9 mouse cellular contexts compared by ENCODE assay signal in genomic region chr1:74771931-74772620, GRCm38 (mm10). TPM values are rescaled to one million over a fixed set of nuclear protein-coding genes. Genes with fewer than 3 reads are reported as not detected.
A peak's percentile ranks its signal among the peaks of the same experiment; 100 is the strongest.
DNase-seq lines count a peak whose midpoint lies in the region; ATAC-seq and TF ChIP-seq lines count a peak whose summit lies in the region.
"Had no signal": no experiment of that assay in that cellular context is flagged by ENCODE, and none has a peak within 500 bp of the region (broad histone marks: within the 10 kb centered on the region; RNA-seq: fewer than 3 reads in every experiment).

No protein-coding gene starts in this region.

- peak overlapping the region; percentile 40 for H3K4me3 ChIP-seq in heart, adult 2 months
- peak overlapping the region; percentile 73 for H3K4me3 ChIP-seq in E14TG2a.4 (replicated peaks; ENCODE audit: low read length)
- H3K4me3 ChIP-seq in forebrain, embryonic 14.5 days (ENCODE audit: low read depth, low read length), result peak overlapping the region; percentile 40
- peak overlapping the region; percentile 54 for H3K4me3 ChIP-seq in limb, embryonic 13.5 days
- peak overlapping the region; percentile 40 for H3K4me3 ChIP-seq in small intestine, adult 2 months (ENCODE audit: low read depth, low read length)

- H3K9me3 ChIP-seq in E14TG2a.4 (ENCODE audit: low read length), result no peaks in the 10 kb centered on the region
- no peaks in the 10 kb centered on the region for H3K9me3 ChIP-seq in forebrain, embryonic 14.5 days (replicated peaks; ENCODE audit: control insufficient read depth, low read length)
- no peaks in the 10 kb centered on the region for H3K9me3 ChIP-seq in limb, embryonic 13.5 days

- WGBS in heart, adult 2 months, result 1% methylated on average over 47 of the region's 51 CpGs
- under 1% methylated on average over 45 of the region's 51 CpGs for WGBS in forebrain, embryonic 14.5 days
- under 1% methylated on average over 47 of the region's 51 CpGs for WGBS in limb, embryonic 13.5 days
- 2% methylated on average over 43 of the region's 51 CpGs for WGBS in small intestine, adult 2 months

- no peak for TF ChIP-seq EP300 in heart, adult 2 months (IDR thresholded peaks at IDR 0.05; ENCODE audit: insufficient read depth, low read depth, low read length)

- TF ChIP-seq CTCF in heart, adult 2 months (IDR thresholded peaks at IDR 0.05), result no peak
- TF ChIP-seq CTCF in E14TG2a.4 (conservative IDR thresholded peaks at IDR 0.05; ENCODE audit: low read length), result no peak
- no peak for TF ChIP-seq CTCF in small intestine, adult 2 months (IDR thresholded peaks at IDR 0.05; ENCODE audit: extremely low read depth, insufficient read length, insufficient replicate concordance, low read depth, low read length)

- peak; percentile 35 for ATAC-seq in forebrain, embryonic 14.5 days
- ATAC-seq in limb, embryonic 13.5 days (ENCODE audit: low FRiP score, low read depth), result no peak
- no peak for ATAC-seq in megakaryocyte, adult 5-6 weeks (ENCODE audit: poor library complexity, severe bottlenecking)

- no peak for TF ChIP-seq POLR2A in heart, adult 2 months (IDR thresholded peaks at IDR 0.05; ENCODE audit: insufficient read depth, low read depth, low read length)
- no peak for TF ChIP-seq POLR2A in small intestine, adult 2 months (IDR thresholded peaks at IDR 0.05; ENCODE audit: low read depth, low read length)

- peaks cover 1% of the 10 kb centered on the region; the same call in 1 of the 2 replicates for H3K4me1 ChIP-seq in heart, adult 2 months (ENCODE audit: control insufficient read depth, insufficient read depth, low read length)
- H3K4me1 ChIP-seq in E14TG2a.4 (replicated peaks; ENCODE audit: low read depth, low read length), result peaks cover 68% of the 10 kb centered on the region
- H3K4me1 ChIP-seq in forebrain, embryonic 14.5 days (ENCODE audit: control insufficient read depth, insufficient read depth, low read length), result peaks cover 9% of the 10 kb centered on the region
- peaks cover 38% of the 10 kb centered on the region for H3K4me1 ChIP-seq in limb, embryonic 13.5 days
- H3K4me1 ChIP-seq in small intestine, adult 2 months (ENCODE audit: control insufficient read depth, insufficient read depth, insufficient read length, low read length), result peaks cover 5% of the 10 kb centered on the region

- H3K79me2 ChIP-seq in heart, adult 2 months (replicated peaks; ENCODE audit: control insufficient read depth, insufficient read depth, low read length), result no peaks in the 10 kb centered on the region

- intact Hi-C loops in heart, adult 2 months (cut with DNase I), result no loop called here
- intact Hi-C loops in heart, postnatal 10 days (cut with DNase I), result no loop called here

- H3K27ac ChIP-seq in heart, adult 2 months, result no peak overlapping the region
- no peak overlapping the region for H3K27ac ChIP-seq in forebrain, embryonic 14.5 days (ENCODE audit: low read depth, low read length)
- peak overlapping the region; percentile 28; the same call in 1 of the 2 replicates for H3K27ac ChIP-seq in limb, embryonic 13.5 days
- H3K27ac ChIP-seq in small intestine, adult 2 months (ENCODE audit: insufficient read depth, low read depth, low read length), result no peak overlapping the region

- no peaks in the 10 kb centered on the region for H3K36me3 ChIP-seq in heart, adult 2 months (ENCODE audit: control insufficient read depth, insufficient read depth, low read length)
- H3K36me3 ChIP-seq in E14TG2a.4 (ENCODE audit: insufficient read depth, low read length), result no peaks in the 10 kb centered on the region
- H3K36me3 ChIP-seq in forebrain, embryonic 14.5 days (ENCODE audit: control insufficient read depth, insufficient read depth, low read length), result no peaks in the 10 kb centered on the region
- H3K36me3 ChIP-seq in limb, embryonic 13.5 days, result no peaks in the 10 kb centered on the region
- no peaks in the 10 kb centered on the region for H3K36me3 ChIP-seq in small intestine, adult 2 months (ENCODE audit: control insufficient read depth, insufficient read depth, low read length)

- peak overlapping the region; percentile 74 for H3K4me2 ChIP-seq in forebrain, embryonic 14.5 days (ENCODE audit: low read length)
- H3K4me2 ChIP-seq in limb, embryonic 13.5 days (replicated peaks), result peak overlapping the region; percentile 89

- DNase-seq in heart, adult 2 months, result peak; percentile 39 to 60
- no peak for DNase-seq in heart, postnatal 10 days
- DNase-seq in forebrain, embryonic 14.5 days (ENCODE audit: low spot score), result peak; percentile 31
- no peak for DNase-seq in spleen, postnatal 4 days (ENCODE audit: low spot score in 2 of 2)

- peak overlapping the region; percentile 56; the same call in 1 of the 2 replicates for H3K9ac ChIP-seq in heart, adult 2 months (ENCODE audit: low read depth, low read length)
- peak overlapping the region; percentile 45 for H3K9ac ChIP-seq in forebrain, embryonic 14.5 days (ENCODE audit: low read length)
- peak overlapping the region; percentile 62 for H3K9ac ChIP-seq in limb, embryonic 13.5 days

- H3K27me3 ChIP-seq in heart, adult 2 months (ENCODE audit: control insufficient read depth, insufficient read depth, low read length), result peaks cover 10% of the 10 kb centered on the region
- peaks cover 93% of the 10 kb centered on the region for H3K27me3 ChIP-seq in E14TG2a.4 (ENCODE audit: insufficient read depth, low read length)
- peaks cover 89% of the 10 kb centered on the region for H3K27me3 ChIP-seq in forebrain, embryonic 14.5 days (replicated peaks; ENCODE audit: control insufficient read depth, insufficient read depth, low read length)
- H3K27me3 ChIP-seq in limb, embryonic 13.5 days, result peaks cover 96% of the 10 kb centered on the region
- H3K27me3 ChIP-seq in small intestine, adult 2 months (ENCODE audit: control insufficient read depth, insufficient read depth, low read length), result peaks cover 43% of the 10 kb centered on the region

RNA-seq across cellular contexts. Expression of gene Wnt6, which starts 0.4 kb away (rescaled TPM):
- total RNA-seq in heart, adult 2 months (2021), result under 1 TPM; 0.32 to 0.70 TPM
- polyA plus RNA-seq in heart, adult 2 months (2012; rRNA removed), result 0.38 and 0.39 TPM in 2 replicates
- under 1 TPM; 0.17 to 0.60 TPM for total RNA-seq in heart, postnatal 10 days (2021)
- polyA plus RNA-seq in forebrain, embryonic 14.5 days (2014; fragmentation: Nextera tagmentation; extraction: Ambion mirVana), result 1.3 and 3.6 TPM in 2 replicates
- 39.7 and 51.8 TPM in 2 replicates for polyA plus RNA-seq in limb, embryonic 13.5 days (2015; fragmentation: Nextera tagmentation; extraction: Ambion mirVana)
- polyA plus RNA-seq in small intestine, adult 2 months (2012; rRNA removed), result 2.0 and 6.0 TPM in 2 replicates
- 0.11 and 0.14 TPM in 2 replicates for total RNA-seq in megakaryocyte, adult 5-6 weeks (2015)
- 0.55 and 1.1 TPM in 2 replicates for total RNA-seq in megakaryocyte, adult 5-6 weeks (2017)
- total RNA-seq: MEL had no signal

RNA-seq across cellular contexts. Expression of gene Wnt10a, which starts 19.2 kb away (rescaled TPM):
- not detected for total RNA-seq in heart, adult 2 months (2021)
- not detected in 2 replicates for polyA plus RNA-seq in heart, adult 2 months (2012; rRNA removed)
- not detected for total RNA-seq in heart, postnatal 10 days (2021)
- 0.56 and 0.69 TPM in 2 replicates for polyA plus RNA-seq in forebrain, embryonic 14.5 days (2014; fragmentation: Nextera tagmentation; extraction: Ambion mirVana)
- polyA plus RNA-seq in limb, embryonic 13.5 days (2015; fragmentation: Nextera tagmentation; extraction: Ambion mirVana), result 3.9 and 4.5 TPM in 2 replicates
- polyA plus RNA-seq in small intestine, adult 2 months (2012; rRNA removed), result 0.14 and 0.57 TPM in 2 replicates
- not detected in 2 replicates for total RNA-seq in megakaryocyte, adult 5-6 weeks (2015)
- total RNA-seq in megakaryocyte, adult 5-6 weeks (2017), result not detected in 2 replicates
- total RNA-seq: MEL had no signal

RNA-seq across cellular contexts. Expression of gene Prkag3, which starts 23.1 kb away (rescaled TPM):
- total RNA-seq in heart, adult 2 months (2021), result 1 to 10 TPM; 1.1 to 1.3 TPM
- 2.1 and 3.0 TPM in 2 replicates for polyA plus RNA-seq in heart, adult 2 months (2012; rRNA removed)
- 1 to 10 TPM; 1.7 to 2.1 TPM for total RNA-seq in heart, postnatal 10 days (2021)
- polyA plus RNA-seq in forebrain, embryonic 14.5 days (2014; fragmentation: Nextera tagmentation; extraction: Ambion mirVana), result not detected in 2 replicates
- 1.9 and 2.1 TPM in 2 replicates for polyA plus RNA-seq in limb, embryonic 13.5 days (2015; fragmentation: Nextera tagmentation; extraction: Ambion mirVana)
- 1.5 TPM in 1 of 2 replicates, not detected in the other for polyA plus RNA-seq in small intestine, adult 2 months (2012; rRNA removed)
- total RNA-seq in megakaryocyte, adult 5-6 weeks (2015), result not detected in 2 replicates
- total RNA-seq in megakaryocyte, adult 5-6 weeks (2017), result not detected in 2 replicates
- total RNA-seq: MEL had no signal

RNA-seq across cellular contexts. Expression of gene Cyp27a1, which starts 58.7 kb away (rescaled TPM):
- total RNA-seq in heart, adult 2 months (2021), result 10 to 100 TPM; 10.1 to 18.1 TPM
- polyA plus RNA-seq in heart, adult 2 months (2012; rRNA removed), result 17.0 and 22.2 TPM in 2 replicates
- 10 to 100 TPM; 10.7 to 11.0 TPM for total RNA-seq in heart, postnatal 10 days (2021)
- 1.2 and 1.9 TPM in 2 replicates for polyA plus RNA-seq in forebrain, embryonic 14.5 days (2014; fragmentation: Nextera tagmentation; extraction: Ambion mirVana)
- 12.7 and 14.1 TPM in 2 replicates for polyA plus RNA-seq in limb, embryonic 13.5 days (2015; fragmentation: Nextera tagmentation; extraction: Ambion mirVana)
- polyA plus RNA-seq in small intestine, adult 2 months (2012; rRNA removed), result 5.6 and 36.2 TPM in 2 replicates
- total RNA-seq in megakaryocyte, adult 5-6 weeks (2015), result 73.8 and 76.6 TPM in 2 replicates
- 72.2 and 76.2 TPM in 2 replicates for total RNA-seq in megakaryocyte, adult 5-6 weeks (2017)
- total RNA-seq: MEL had no signal

Comparison
In these comparisons a context has a peak if more than half of its experiments do, and no peak if none do; other contexts are left out.
1. DNase-seq: peak in heart, adult 2 months (2 of 2) and forebrain, embryonic 14.5 days (single experiment); none in heart, postnatal 10 days (0 of 2) and spleen, postnatal 4 days (0 of 2).
2. Peak in every context shown above with its lines, with median percentiles within 50 percentile points of each other: H3K4me3 ChIP-seq and H3K9ac ChIP-seq.